Mouse (Mus musculus): ENCODE measurements around the gene Ace. TPM values are rescaled to one million over a fixed set of nuclear protein-coding genes. Genes with fewer than 3 reads are reported as not detected.

Ace gene
- polyA plus RNA-seq (2016; fragmentation: Nextera tagmentation; extraction: Ambion mirVana) = 0.68 and 0.69 TPM in 2 replicates

- 1% methylated on average over 64 of the region's 76 CpGs for WGBS
- peak within 1 kb of the TSS; percentile 99 for H3K4me2 ChIP-seq (replicated peaks)
- H3K9me3 ChIP-seq = no peaks in the 10 kb centered on the region
- H3K36me3 ChIP-seq = no peaks in the 10 kb centered on the region
- H3K9ac ChIP-seq = peak within 1 kb of the TSS; percentile 58
- H3K4me1 ChIP-seq = peaks cover 11% of the 10 kb centered on the region
- H3K4me3 ChIP-seq = peak within 1 kb of the TSS; percentile 58
- ATAC-seq (ENCODE audit: insufficient number of reproducible peaks, insufficient read depth, low FRiP score, low TSS enrichment) = no peak
- no peak within 1 kb of the TSS for H3K27ac ChIP-seq
- H3K27me3 ChIP-seq = peaks cover 55% of the 10 kb centered on the region
Observed at GRCm38 (mm10) chr11:105967741-105968574, at the start of gene Ace. Gene Ace (plus strand): TSS chr11:105967945.

GRCm38 (mm10) chr11:105920098-105920785 lies 47.5 kb upstream of the Ace start:
- ATAC-seq (ENCODE audit: insufficient number of reproducible peaks, insufficient read depth, low FRiP score, low TSS enrichment) = no peak
- Histone ChIP-seq H3K36me3 (peaks cover 44% of the 10 kb centered on the region), H3K4me2 (replicated peaks) (no peak overlapping the region), H3K9ac (no peak overlapping the region), H3K4me3 (no peak overlapping the region), H3K27me3 (no peaks in the 10 kb centered on the region), H3K9me3 (no peaks in the 10 kb centered on the region), H3K4me1 (no peaks in the 10 kb centered on the region), H3K27ac (no peak overlapping the region)
- 78% methylated on average over 3 of the region's 3 CpGs for WGBS

- Histone ChIP-seq H3K9ac (no peak overlapping the region), H3K27me3 (no peaks in the 10 kb centered on the region), H3K9me3 (no peaks in the 10 kb centered on the region), H3K36me3 (peaks cover 44% of the 10 kb centered on the region), H3K4me1 (no peaks in the 10 kb centered on the region), H3K27ac (no peak overlapping the region), H3K4me2 (replicated peaks) (no peak overlapping the region), H3K4me3 (no peak overlapping the region)
- no peak for ATAC-seq (ENCODE audit: insufficient number of reproducible peaks, insufficient read depth, low FRiP score, low TSS enrichment)
- 93% methylated on average over 2 of the region's 2 CpGs for WGBS
Observed at GRCm38 (mm10) chr11:105920836-105921235, 46.9 kb upstream of the Ace start.

DNA sequence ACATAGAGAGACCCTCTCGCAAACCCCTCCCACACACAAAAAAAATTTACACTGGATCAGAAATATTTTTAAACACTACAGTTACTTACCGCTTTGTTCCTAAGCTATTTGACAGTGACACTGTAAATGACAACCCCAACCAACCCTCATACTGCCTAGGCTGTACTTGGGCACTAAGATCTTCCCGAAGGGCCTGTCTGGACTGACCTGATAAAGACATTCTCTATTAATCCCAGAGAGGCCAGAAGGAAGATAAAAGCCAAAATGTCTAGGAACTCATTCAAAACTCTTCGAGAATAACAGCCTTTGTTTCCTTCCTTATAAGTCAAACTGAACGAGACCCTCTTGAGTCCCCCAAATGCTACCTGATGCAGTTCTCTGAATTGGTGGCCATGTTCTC lies 46.5 kb upstream of the Ace start:
- Histone ChIP-seq H3K4me3 (no peak overlapping the region), H3K27ac (no peak overlapping the region), H3K9me3 (no peaks in the 10 kb centered on the region), H3K4me2 (replicated peaks) (no peak overlapping the region), H3K4me1 (no peaks in the 10 kb centered on the region), H3K27me3 (no peaks in the 10 kb centered on the region), H3K9ac (no peak overlapping the region), H3K36me3 (peaks cover 41% of the 10 kb centered on the region)
- 95% methylated on average over 5 of the region's 5 CpGs for WGBS
- ATAC-seq (ENCODE audit: insufficient number of reproducible peaks, insufficient read depth, low FRiP score, low TSS enrichment) = no peak

- Histone ChIP-seq H3K9me3 (no peaks in the 10 kb centered on the region), H3K27me3 (no peaks in the 10 kb centered on the region), H3K4me1 (no peaks in the 10 kb centered on the region), H3K9ac (no peak overlapping the region), H3K36me3 (peaks cover 33% of the 10 kb centered on the region), H3K27ac (no peak overlapping the region), H3K4me2 (replicated peaks) (no peak overlapping the region), H3K4me3 (no peak overlapping the region)
- 90% methylated on average over 20 of the region's 20 CpGs for WGBS
- ATAC-seq (ENCODE audit: insufficient number of reproducible peaks, insufficient read depth, low FRiP score, low TSS enrichment) = no peak
Observed at GRCm38 (mm10) chr11:105922769-105923663, 44.7 kb upstream of the Ace start.

- Histone ChIP-seq H3K27me3 (no peaks in the 10 kb centered on the region), H3K4me1 (no peaks in the 10 kb centered on the region), H3K9ac (no peak overlapping the region), H3K9me3 (no peaks in the 10 kb centered on the region), H3K27ac (no peak overlapping the region), H3K4me2 (replicated peaks) (no peak overlapping the region), H3K4me3 (no peak overlapping the region), H3K36me3 (peaks cover 10% of the 10 kb centered on the region)
- 54% methylated on average over 14 of the region's 14 CpGs for WGBS
- no peak for ATAC-seq (ENCODE audit: insufficient number of reproducible peaks, insufficient read depth, low FRiP score, low TSS enrichment)
Observed at GRCm38 (mm10) chr11:105927065-105928030, 40.4 kb upstream of the Ace start.

DNA sequence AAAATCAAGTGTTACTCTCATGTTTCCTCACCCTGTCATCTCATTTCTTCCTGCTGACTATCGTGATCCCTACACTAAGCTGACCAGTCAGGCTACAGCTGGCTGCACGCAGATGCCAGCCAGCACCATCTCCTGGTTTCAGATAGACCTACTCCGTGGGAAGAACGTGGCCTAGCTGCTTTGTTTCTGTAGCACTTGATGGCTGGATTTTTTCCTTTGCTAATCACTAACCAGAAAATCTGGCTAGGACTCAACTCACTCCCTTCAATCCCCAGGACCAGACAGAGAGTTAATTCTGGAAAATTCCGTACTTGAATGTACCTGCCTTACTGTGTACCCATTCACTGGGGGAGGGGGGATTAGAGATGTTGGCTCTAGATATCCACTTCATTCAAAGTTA lies 39.6 kb upstream of the Ace start:
- no peak for ATAC-seq (ENCODE audit: insufficient number of reproducible peaks, insufficient read depth, low FRiP score, low TSS enrichment)
- no peak overlapping the region for H3K27ac ChIP-seq
- 68% methylated on average over 5 of the region's 5 CpGs for WGBS
- H3K36me3 ChIP-seq = peaks cover 3% of the 10 kb centered on the region
- no peak overlapping the region for H3K4me3 ChIP-seq
- no peak overlapping the region for H3K9ac ChIP-seq
- H3K27me3 ChIP-seq = no peaks in the 10 kb centered on the region
- no peak overlapping the region for H3K4me2 ChIP-seq (replicated peaks)
- no peaks in the 10 kb centered on the region for H3K9me3 ChIP-seq
- H3K4me1 ChIP-seq = no peaks in the 10 kb centered on the region

DNA sequence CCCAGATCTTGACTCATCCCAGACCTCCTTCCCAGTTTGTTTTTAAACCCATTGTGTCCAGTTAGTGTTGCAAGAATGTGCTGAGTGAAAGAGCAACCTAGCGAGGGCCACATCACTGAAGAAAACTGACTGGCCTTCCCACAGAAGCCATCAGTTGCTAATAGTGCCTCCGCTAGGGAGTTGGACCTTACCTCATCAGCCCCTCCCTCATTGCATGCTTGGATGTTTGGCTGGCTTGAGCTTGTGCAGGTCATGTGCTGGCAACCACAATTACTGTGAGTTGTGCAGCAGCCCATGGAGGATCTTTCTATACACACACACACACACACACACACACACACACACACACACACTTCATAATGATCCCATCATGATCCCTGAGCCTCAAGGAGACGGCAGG lies 36.4 kb upstream of the Ace start:
- Histone ChIP-seq H3K9ac (no peak overlapping the region), H3K36me3 (no peaks in the 10 kb centered on the region), H3K4me1 (peaks cover 3% of the 10 kb centered on the region; the same call in 1 of the 2 replicates), H3K4me3 (no peak overlapping the region), H3K4me2 (replicated peaks) (no peak overlapping the region), H3K9me3 (no peaks in the 10 kb centered on the region), H3K27ac (no peak overlapping the region), H3K27me3 (no peaks in the 10 kb centered on the region)
- WGBS = 84% methylated on average over 3 of the region's 3 CpGs
- no peak for ATAC-seq (ENCODE audit: insufficient number of reproducible peaks, insufficient read depth, low FRiP score, low TSS enrichment)

- H3K27me3 ChIP-seq = peaks cover 3% of the 10 kb centered on the region; the same call in 1 of the 2 replicates
- no peak for ATAC-seq (ENCODE audit: insufficient number of reproducible peaks, insufficient read depth, low FRiP score, low TSS enrichment)
- H3K36me3 ChIP-seq = no peaks in the 10 kb centered on the region
- no peak overlapping the region for H3K9ac ChIP-seq
- no peak overlapping the region for H3K4me3 ChIP-seq
- no peak overlapping the region for H3K27ac ChIP-seq
- H3K4me2 ChIP-seq (replicated peaks) = no peak overlapping the region
- H3K4me1 ChIP-seq = peaks cover 3% of the 10 kb centered on the region; the same call in 1 of the 2 replicates
- no peaks in the 10 kb centered on the region for H3K9me3 ChIP-seq
- WGBS = 88% methylated on average over 8 of the region's 8 CpGs
Observed at GRCm38 (mm10) chr11:105933746-105934145, 34.0 kb upstream of the Ace start.

DNA sequence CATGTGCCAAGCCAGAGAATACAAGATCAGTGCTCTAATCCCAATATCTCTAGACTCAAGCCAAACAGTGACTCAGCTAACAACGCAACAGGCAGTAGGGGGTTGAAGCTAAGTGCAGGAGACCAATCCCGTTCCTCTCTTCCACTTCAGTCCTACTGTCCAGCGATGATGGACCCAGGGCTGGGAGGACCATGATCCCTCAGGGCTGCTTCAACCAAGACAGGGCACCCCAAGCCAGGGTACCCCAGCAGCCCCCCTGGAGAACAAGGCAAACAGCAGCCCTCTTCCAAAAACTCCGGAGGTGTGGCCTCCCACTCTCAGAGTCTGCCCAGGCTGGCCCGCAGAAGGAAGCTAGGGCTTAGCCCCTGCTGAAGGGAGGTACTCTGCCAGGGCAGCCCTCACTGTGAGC lies 33.4 kb upstream of the Ace start:
- 76% methylated on average over 5 of the region's 5 CpGs for WGBS
- H3K27ac ChIP-seq = no peak overlapping the region
- H3K36me3 ChIP-seq = no peaks in the 10 kb centered on the region
- no peak for ATAC-seq (ENCODE audit: insufficient number of reproducible peaks, insufficient read depth, low FRiP score, low TSS enrichment)
- H3K4me1 ChIP-seq = peaks cover 3% of the 10 kb centered on the region; the same call in 1 of the 2 replicates
- no peak overlapping the region for H3K9ac ChIP-seq
- no peak overlapping the region for H3K4me3 ChIP-seq
- H3K9me3 ChIP-seq = no peaks in the 10 kb centered on the region
- peaks cover 3% of the 10 kb centered on the region; the same call in 1 of the 2 replicates for H3K27me3 ChIP-seq
- no peak overlapping the region for H3K4me2 ChIP-seq (replicated peaks)

Measured in embryonic facial prominence, embryonic 12.5 days (tissue).